Mouse (Mus musculus) small intestine, adult 2 months (tissue): ENCODE results near the gene Rab30. TPM values are rescaled to one million over a fixed set of nuclear protein-coding genes. Genes with fewer than 3 reads are reported as not detected.

Source experiments
- H3K27ac ChIP-seq: fragments of 200-500 bp; 2 replicates; pipeline ENCODE4 v1.5.1; 2012; ENCODE audit warnings: low read depth, low read length, control low read depth, inconsistent platforms; ENCODE audit not compliant: insufficient read depth
- H3K27me3 ChIP-seq: fragments of 200-500 bp; 2 replicates; pipeline ENCODE4 v1.6.1; 2012; ENCODE audit warnings: mild to moderate bottlenecking, moderate library complexity, low read length, inconsistent platforms; ENCODE audit not compliant: control insufficient read depth, insufficient read depth
- H3K36me3 ChIP-seq: fragments of 200-500 bp; 2 replicates; pipeline ENCODE4 v1.6.1; 2012; ENCODE audit warnings: mild to moderate bottlenecking, low read length, control low read depth, inconsistent platforms; ENCODE audit not compliant: control insufficient read depth, insufficient read depth
- H3K4me1 ChIP-seq: fragments of 200-500 bp; 2 replicates; pipeline ENCODE4 v1.6.1; 2012; ENCODE audit warnings: low read length, inconsistent platforms, mixed read lengths; ENCODE audit not compliant: control insufficient read depth, insufficient read depth, insufficient read length
- H3K4me3 ChIP-seq: fragments of 200-500 bp; 2 replicates; pipeline ENCODE4 v1.5.1; 2012; ENCODE audit warnings: low read depth, mild to moderate bottlenecking, control low read depth, inconsistent platforms, low read length, moderate library complexity
- CTCF ChIP-seq: fragments of 200-500 bp; IDR thresholded peaks from 2 replicates; pipeline ENCODE4 v1.5.1; 2012; ENCODE audit warnings: low read depth, mild to moderate bottlenecking, control low read depth, inconsistent platforms, low read length, moderate library complexity, mixed read lengths; ENCODE audit not compliant: insufficient replicate concordance, insufficient read length; ENCODE audit errors: extremely low read depth
- POLR2A ChIP-seq: fragments of 200-500 bp; IDR thresholded peaks from 2 replicates; pipeline ENCODE4 v1.6.1; 2012; ENCODE audit warnings: low read depth, mild to moderate bottlenecking, control low read depth, inconsistent platforms, low read length, moderate library complexity
- WGBS: fragments of 180-500 bp; shearing (Covaris S2); methylation state at CpG from one replicate; pipeline ENCODE4 v1.1.7; 2018; 5-methylcytosine and 5-hydroxymethylcytosine counted together
- polyA plus RNA-seq: library from polyadenylated mRNA; depleted of rRNA; stranded (reverse); fragments of >200 nt; gene quantifications from 2 replicates; pipeline ENCODE4 v1.2.3, GENCODE M21; 2012

The Rab30 gene
- polyA plus RNA-seq, 1 experiment, result 6.9 TPM

DNA sequence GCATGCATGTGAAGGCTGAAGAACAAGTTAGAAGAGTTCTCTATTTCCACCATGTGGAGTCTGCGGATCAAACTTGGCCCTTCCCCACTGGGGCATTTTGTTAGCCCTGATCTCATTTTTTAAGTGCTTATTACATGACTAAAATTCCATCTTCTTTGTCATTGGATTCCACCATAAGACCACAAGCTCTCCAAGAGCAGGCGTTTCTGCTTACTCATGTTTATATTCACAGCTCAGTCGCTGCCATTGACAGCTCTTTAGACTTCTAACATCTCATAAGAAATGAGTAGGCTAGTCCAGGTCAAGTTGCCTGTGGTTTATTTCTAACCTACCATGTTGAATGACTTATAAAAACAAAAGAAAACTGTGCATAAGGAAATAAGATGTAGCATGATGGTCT, 84.8 kb downstream of the Rab30 start:
- WGBS, result 89% methylated on average over 3 of the region's 3 CpGs
- H3K4me1 ChIP-seq, result no peaks in the 10 kb centered on the region; the same call in 1 of the 2 replicates
- H3K27me3 ChIP-seq, result no peaks in the 10 kb centered on the region
- no peak overlapping the region for H3K27ac ChIP-seq
- H3K36me3 ChIP-seq, result no peaks in the 10 kb centered on the region
- TF ChIP-seq POLR2A (no peak), CTCF (no peak)
- H3K4me3 ChIP-seq, result no peak overlapping the region

DNA sequence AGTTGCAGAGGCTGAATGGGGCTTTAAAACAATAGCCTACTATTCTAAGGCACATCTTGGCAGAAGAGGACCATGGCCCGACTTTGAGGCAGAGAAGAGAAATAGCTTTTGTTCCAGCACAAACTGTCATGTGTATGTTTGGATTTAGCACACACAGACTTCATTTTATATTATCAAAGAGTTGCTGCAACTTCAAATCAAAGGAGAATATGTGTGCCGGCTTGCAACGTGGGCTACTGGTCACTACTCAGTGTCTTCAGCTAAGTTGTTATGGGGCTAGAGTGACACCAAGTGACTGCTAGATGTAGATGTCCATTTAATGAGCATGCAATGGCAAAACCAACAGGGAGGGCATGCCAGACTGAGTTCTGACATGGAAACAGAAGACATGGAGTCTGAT, 86.6 kb downstream of the Rab30 start:
- Histone ChIP-seq H3K36me3 (no peaks in the 10 kb centered on the region), H3K4me1 (no peaks in the 10 kb centered on the region), H3K4me3 (no peak overlapping the region), H3K27me3 (no peaks in the 10 kb centered on the region), H3K27ac (no peak overlapping the region)
- TF ChIP-seq POLR2A (no peak), CTCF (no peak)
- 42% methylated on average over 3 of the region's 3 CpGs for WGBS

DNA sequence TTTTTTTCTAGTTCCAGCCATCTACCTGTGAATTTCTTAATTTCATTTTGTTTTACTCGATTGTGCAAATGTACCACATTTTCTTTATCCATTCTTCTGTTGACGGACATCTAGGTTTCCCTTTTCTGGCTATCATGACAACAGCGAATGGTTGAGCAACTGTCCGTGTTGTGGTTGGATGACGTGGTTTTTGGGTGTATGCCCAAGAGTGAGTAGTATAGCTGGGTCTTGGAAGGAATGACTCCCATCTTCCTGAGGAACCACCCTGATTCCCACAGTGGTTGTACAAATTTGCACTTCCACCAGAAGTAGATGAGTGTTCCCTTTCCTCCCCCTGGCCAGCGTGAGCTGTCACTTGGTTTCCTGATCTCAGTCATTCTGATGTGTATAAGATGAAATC, 91.0 kb downstream of the Rab30 start:
- no peak overlapping the region for H3K4me3 ChIP-seq

DNA sequence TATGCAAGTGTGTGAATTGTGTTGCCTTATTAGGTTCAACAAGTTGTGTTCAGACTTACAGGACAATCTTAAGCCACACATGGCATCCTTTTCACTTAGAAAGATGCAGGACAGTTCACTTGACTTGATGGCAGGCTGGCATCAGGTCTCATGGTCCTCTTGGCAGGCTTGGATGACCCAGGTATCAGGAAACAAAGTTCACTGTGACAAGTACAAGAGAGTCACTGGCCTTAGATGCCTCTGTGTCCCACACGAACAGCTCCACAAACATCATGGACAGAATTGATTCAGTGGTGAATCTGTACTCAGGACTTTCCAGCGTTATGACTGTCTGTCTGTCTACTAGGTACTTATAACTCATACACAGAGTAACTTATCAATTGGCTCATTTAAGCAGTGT, 93.0 kb downstream of the Rab30 start:
- 71% methylated on average over 2 of the region's 2 CpGs for WGBS
- H3K4me1 ChIP-seq, result no peaks in the 10 kb centered on the region
- no peak overlapping the region for H3K4me3 ChIP-seq
- no peaks in the 10 kb centered on the region for H3K36me3 ChIP-seq
- TF ChIP-seq CTCF (no peak), POLR2A (no peak)
- H3K27ac ChIP-seq, result no peak overlapping the region
- no peaks in the 10 kb centered on the region for H3K27me3 ChIP-seq

More for the DNA sequence above, 91.0 kb downstream of the Rab30 start:
- no peaks in the 10 kb centered on the region for H3K27me3 ChIP-seq
- H3K4me1 ChIP-seq, result no peaks in the 10 kb centered on the region
- no peak overlapping the region for H3K27ac ChIP-seq
- WGBS, result 81% methylated on average over 6 of the region's 6 CpGs
- no peaks in the 10 kb centered on the region for H3K36me3 ChIP-seq
- TF ChIP-seq POLR2A (no peak), CTCF (no peak)

DNA sequence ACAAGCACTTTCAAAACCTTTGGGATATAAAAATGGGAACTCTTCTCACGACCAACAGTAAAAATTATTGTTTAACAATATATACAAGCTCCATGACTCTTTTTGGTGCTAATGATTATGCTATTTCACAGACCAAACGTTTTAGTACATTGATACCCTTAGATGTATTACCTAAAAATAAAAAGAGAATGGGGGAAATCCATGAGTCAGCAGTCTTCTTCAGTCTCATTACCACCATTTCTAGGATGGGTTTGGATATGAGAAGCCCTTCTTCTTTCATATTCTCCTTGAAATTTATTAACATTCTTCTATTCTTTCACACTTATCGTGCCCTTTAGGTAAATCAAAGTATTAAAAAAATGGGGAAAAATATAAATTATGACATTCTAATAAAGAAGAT, 95.0 kb downstream of the Rab30 start:
- 76% methylated on average over 3 of the region's 3 CpGs for WGBS
- no peak overlapping the region for H3K4me3 ChIP-seq
- no peaks in the 10 kb centered on the region for H3K36me3 ChIP-seq
- TF ChIP-seq CTCF, result no peak
- no peak for TF ChIP-seq POLR2A
- no peaks in the 10 kb centered on the region for H3K4me1 ChIP-seq
- no peak overlapping the region for H3K27ac ChIP-seq
- H3K27me3 ChIP-seq, result no peaks in the 10 kb centered on the region

DNA sequence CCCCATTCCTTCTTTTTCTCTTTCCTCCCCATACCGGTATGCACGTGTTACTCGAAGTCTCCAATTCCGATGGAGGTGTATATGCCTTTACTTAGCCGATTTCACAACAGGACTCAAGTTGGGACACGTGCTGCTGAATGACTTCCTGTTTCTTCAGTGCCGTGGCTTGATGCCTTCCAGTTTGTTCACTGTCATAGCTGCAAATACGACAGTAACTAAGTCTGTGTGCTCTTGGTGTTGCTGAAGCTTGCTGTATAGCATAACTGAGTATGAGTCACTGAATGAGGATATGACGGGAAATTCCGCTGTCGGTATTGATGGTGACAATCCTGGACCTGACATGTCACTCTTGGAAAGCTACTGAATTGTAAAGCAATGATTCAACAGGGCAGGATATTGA, 95.8 kb downstream of the Rab30 start:
- 69% methylated on average over 11 of the region's 11 CpGs for WGBS
- no peaks in the 10 kb centered on the region for H3K27me3 ChIP-seq
- no peaks in the 10 kb centered on the region for H3K4me1 ChIP-seq
- H3K4me3 ChIP-seq, result no peak overlapping the region
- H3K36me3 ChIP-seq, result no peaks in the 10 kb centered on the region
- TF ChIP-seq POLR2A, result no peak
- no peak for TF ChIP-seq CTCF
- no peak overlapping the region for H3K27ac ChIP-seq

DNA sequence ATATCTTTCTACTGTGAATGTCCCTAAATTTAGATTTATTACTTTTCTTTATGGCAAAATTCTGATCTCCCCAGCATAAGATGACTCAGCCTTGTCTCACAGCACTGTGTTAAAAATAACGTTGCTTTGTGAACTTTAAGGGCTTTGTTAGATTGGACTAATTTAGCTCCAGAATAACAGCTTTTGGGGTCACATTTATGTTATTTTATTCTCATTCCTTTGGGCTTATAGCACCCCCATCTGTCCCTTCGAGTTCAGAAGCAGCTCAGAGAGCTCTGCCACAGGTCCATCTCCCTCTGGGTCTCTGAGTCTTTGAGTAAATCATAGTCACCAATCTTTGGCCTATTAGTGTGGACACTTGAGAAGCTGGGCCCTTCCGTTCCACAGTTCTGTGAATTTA, 96.5 kb downstream of the Rab30 start:
- Histone ChIP-seq H3K4me3 (no peak overlapping the region), H3K27me3 (no peaks in the 10 kb centered on the region), H3K27ac (no peak overlapping the region), H3K36me3 (no peaks in the 10 kb centered on the region), H3K4me1 (no peaks in the 10 kb centered on the region)
- no peak for TF ChIP-seq CTCF
- no peak for TF ChIP-seq POLR2A
- 46% methylated on average over 3 of the region's 3 CpGs for WGBS

DNA sequence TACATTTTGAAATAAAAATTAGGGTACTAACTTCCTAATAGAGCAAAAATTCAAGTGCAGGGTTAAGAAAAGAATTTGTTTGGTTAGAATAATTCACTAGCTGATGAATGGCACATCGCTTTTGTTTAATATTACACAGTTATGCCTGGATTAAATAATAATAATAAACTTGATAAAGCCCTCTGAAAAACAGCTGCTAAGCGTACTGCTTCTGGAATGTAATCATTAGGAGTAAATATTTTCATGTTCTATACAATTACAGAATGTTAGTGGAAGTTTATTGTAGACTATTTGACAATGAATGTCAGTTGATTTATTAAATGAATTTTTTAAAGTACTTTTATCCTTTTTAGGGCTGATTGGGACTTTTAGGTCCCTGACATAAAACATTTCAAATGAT, 100.9 kb downstream of the Rab30 start:
- Histone ChIP-seq H3K36me3 (no peaks in the 10 kb centered on the region), H3K27me3 (no peaks in the 10 kb centered on the region), H3K4me1 (no peaks in the 10 kb centered on the region), H3K4me3 (no peak overlapping the region), H3K27ac (no peak overlapping the region)
- WGBS, result 74% methylated on average over 2 of the region's 2 CpGs
- TF ChIP-seq POLR2A, result no peak
- no peak for TF ChIP-seq CTCF
